Mouse (Mus musculus) megakaryocyte, embryonic 14.5 days (primary cell): Measurements from ENCODE around the gene Optn. TPM values are rescaled to one million over a fixed set of nuclear protein-coding genes. Genes with fewer than 3 reads are reported as not detected.

Experiments
- H3K27me3 ChIP-seq: replicated peaks from 2 replicates; pipeline ENCODE3; 2012; ENCODE audit warnings: inconsistent platforms
- H3K36me3 ChIP-seq: replicated peaks from 2 replicates; pipeline ENCODE3; 2012; ENCODE audit warnings: low read length, inconsistent platforms, mixed read lengths
- H3K4me1 ChIP-seq: 2 replicates; pipeline ENCODE4 v1.6.1; 2012; ENCODE audit warnings: inconsistent platforms
- H3K4me3 ChIP-seq: replicated peaks from 2 replicates; pipeline ENCODE3; 2012; ENCODE audit warnings: moderate library complexity, mild to moderate bottlenecking, inconsistent platforms
- H3K9me3 ChIP-seq: 2 replicates; pipeline ENCODE4 v1.6.1; 2012; ENCODE audit warnings: inconsistent platforms
- FLI1 ChIP-seq: IDR thresholded peaks from 2 replicates; pipeline ENCODE4 v1.6.1; 2012; ENCODE audit warnings: low read length, inconsistent platforms, mixed read lengths
- GATA1 ChIP-seq: IDR thresholded peaks from 3 replicates; pipeline ENCODE4 v1.6.1; 2012; ENCODE audit warnings: mixed read lengths, low read length, inconsistent platforms, borderline replicate concordance
- polyA plus RNA-seq: library from polyadenylated mRNA; stranded (reverse); fragments of >175 nt; gene quantifications from 2 replicates; pipeline ENCODE4 v1.2.3, GENCODE M21; 2012; ENCODE audit warnings: low replicate concordance; ENCODE audit not compliant: insufficient read depth

The Optn gene
- polyA plus RNA-seq, 1 experiment: 24.7 TPM

GRCm38 (mm10) chr2:5061133-5061708 lies 2.6 kb downstream of the Optn start:
- peaks cover 52% of the 10 kb centered on the region for H3K36me3 ChIP-seq
- TF ChIP-seq FLI1: no peak
- no peak for TF ChIP-seq GATA1
- H3K9me3 ChIP-seq: no peaks in the 10 kb centered on the region
- no peaks in the 10 kb centered on the region for H3K27me3 ChIP-seq
- H3K4me1 ChIP-seq: peaks cover 74% of the 10 kb centered on the region
- H3K4me3 ChIP-seq: peak overlapping the region; percentile 74

DNA sequence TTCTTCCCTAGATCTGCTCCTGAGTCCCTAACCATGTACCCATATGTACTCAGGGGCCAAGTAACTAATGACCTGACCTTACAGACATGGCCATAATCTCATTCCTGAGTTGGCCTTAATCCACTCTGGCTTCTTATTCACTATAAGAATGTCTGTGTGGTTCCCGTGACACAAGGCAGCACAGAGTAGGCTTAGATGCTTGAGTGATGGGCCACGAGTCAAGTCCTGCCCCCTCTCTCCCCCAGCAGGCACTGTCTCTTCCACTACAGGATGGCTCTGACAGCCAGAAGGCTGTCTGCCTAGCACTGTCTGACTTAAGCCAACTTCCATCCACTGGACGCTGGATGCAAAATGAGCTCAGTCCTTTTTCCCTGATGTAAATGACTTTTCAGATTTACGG lies 3.9 kb downstream of the Optn start:
- H3K36me3 ChIP-seq: peaks cover 63% of the 10 kb centered on the region
- peaks cover 84% of the 10 kb centered on the region for H3K4me1 ChIP-seq
- no peaks in the 10 kb centered on the region for H3K9me3 ChIP-seq
- no peaks in the 10 kb centered on the region for H3K27me3 ChIP-seq
- peak overlapping the region; percentile 65 for H3K4me3 ChIP-seq
- no peak for TF ChIP-seq GATA1
- TF ChIP-seq FLI1: no peak

GRCm38 (mm10) chr2:5058436-5058835 lies 5.4 kb downstream of the Optn start:
- peak overlapping the region; percentile 79 for H3K4me3 ChIP-seq
- peaks cover 79% of the 10 kb centered on the region for H3K36me3 ChIP-seq
- TF ChIP-seq FLI1 (no peak), GATA1 (no peak)
- H3K27me3 ChIP-seq: no peaks in the 10 kb centered on the region
- H3K4me1 ChIP-seq: peaks cover 84% of the 10 kb centered on the region
- H3K9me3 ChIP-seq: no peaks in the 10 kb centered on the region

GRCm38 (mm10) chr2:5050562-5050961 lies 13.3 kb downstream of the Optn start:
- TF ChIP-seq GATA1: no peak
- TF ChIP-seq FLI1: no peak
- H3K27me3 ChIP-seq: no peaks in the 10 kb centered on the region
- no peak overlapping the region for H3K4me3 ChIP-seq
- peaks cover 66% of the 10 kb centered on the region for H3K4me1 ChIP-seq
- H3K9me3 ChIP-seq: no peaks in the 10 kb centered on the region; the same call in 1 of the 2 replicates
- peaks cover 88% of the 10 kb centered on the region for H3K36me3 ChIP-seq

- Histone ChIP-seq H3K4me1 (peaks cover 88% of the 10 kb centered on the region), H3K36me3 (peaks cover 89% of the 10 kb centered on the region), H3K9me3 (no peaks in the 10 kb centered on the region), H3K4me3 (no peak overlapping the region), H3K27me3 (no peaks in the 10 kb centered on the region)
- TF ChIP-seq GATA1 (no peak), FLI1 (no peak)
Observed at GRCm38 (mm10) chr2:5047016-5047415, 16.8 kb downstream of the Optn start.

DNA sequence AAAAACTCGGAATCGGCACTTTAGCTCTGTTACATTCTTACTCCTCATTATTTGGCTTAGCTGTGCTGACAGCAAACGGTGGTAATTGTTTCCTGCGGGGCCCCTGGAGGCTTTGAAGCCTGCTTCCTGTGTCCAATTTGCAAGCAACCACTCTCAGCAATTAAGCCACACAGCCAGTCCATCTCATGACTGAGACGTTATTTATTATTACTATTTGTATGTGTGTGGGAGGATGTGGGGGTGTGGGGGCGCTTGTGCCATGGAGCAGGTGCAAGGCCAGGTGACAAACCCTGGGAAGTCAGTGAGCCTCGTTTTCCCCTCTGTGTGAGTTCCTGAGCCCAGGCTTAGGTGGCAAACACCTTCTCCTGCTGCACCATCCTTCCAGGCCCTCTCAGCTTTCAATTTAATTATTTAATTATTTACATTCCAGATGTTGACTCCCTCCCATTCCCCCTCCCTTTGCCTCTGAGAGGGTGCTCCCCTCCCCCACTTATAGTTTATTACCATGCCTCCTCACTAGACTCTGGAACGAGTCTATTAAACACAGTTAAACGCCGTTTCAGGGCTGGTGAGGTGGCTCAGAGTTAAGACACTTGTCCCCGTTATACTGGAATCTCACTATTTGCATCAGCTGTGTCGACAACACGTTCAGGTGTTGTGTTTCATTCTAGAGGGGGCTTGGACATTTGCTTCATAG lies 18.4 kb downstream of the Optn start:
- Histone ChIP-seq H3K4me1 (peaks cover 93% of the 10 kb centered on the region), H3K9me3 (no peaks in the 10 kb centered on the region), H3K4me3 (peak overlapping the region; percentile 82), H3K36me3 (peaks cover 89% of the 10 kb centered on the region), H3K27me3 (no peaks in the 10 kb centered on the region)
- TF ChIP-seq FLI1: no peak
- TF ChIP-seq GATA1: no peak

DNA sequence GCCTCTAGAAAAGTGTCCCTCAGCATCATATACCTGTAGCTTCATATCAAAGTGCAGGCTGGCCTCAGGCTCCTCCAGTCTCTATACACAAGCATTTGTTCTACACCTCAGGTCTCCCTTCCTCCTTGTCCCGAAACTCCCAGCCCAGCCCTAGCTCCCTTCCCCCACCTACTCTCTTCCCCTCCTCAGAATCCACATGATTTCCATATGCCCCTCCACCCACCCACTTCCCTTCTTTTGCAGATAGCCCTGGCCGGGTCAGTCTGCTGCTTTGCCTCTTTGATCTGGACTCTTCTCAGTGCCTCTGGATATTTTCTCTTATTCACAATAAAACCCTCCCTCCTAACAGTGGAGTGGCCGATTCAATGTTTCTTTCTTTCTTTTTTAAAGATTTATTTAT lies 19.5 kb downstream of the Optn start:
- Histone ChIP-seq H3K9me3 (no peaks in the 10 kb centered on the region), H3K4me1 (peaks cover 95% of the 10 kb centered on the region), H3K36me3 (peaks cover 92% of the 10 kb centered on the region), H3K4me3 (peak overlapping the region; percentile 67), H3K27me3 (no peaks in the 10 kb centered on the region)
- TF ChIP-seq GATA1: no peak
- TF ChIP-seq FLI1: no peak

GRCm38 (mm10) chr2:5043476-5043761 lies 20.4 kb downstream of the Optn start:
- TF ChIP-seq GATA1: no peak
- Histone ChIP-seq H3K36me3 (peaks cover 90% of the 10 kb centered on the region), H3K9me3 (no peaks in the 10 kb centered on the region), H3K27me3 (no peaks in the 10 kb centered on the region), H3K4me1 (peaks cover 88% of the 10 kb centered on the region), H3K4me3 (no peak overlapping the region)

GRCm38 (mm10) chr2:5042616-5043475 lies 21.0 kb downstream of the Optn start:
- H3K36me3 ChIP-seq: peaks cover 92% of the 10 kb centered on the region
- no peaks in the 10 kb centered on the region for H3K27me3 ChIP-seq
- H3K4me1 ChIP-seq: peaks cover 89% of the 10 kb centered on the region

DNA sequence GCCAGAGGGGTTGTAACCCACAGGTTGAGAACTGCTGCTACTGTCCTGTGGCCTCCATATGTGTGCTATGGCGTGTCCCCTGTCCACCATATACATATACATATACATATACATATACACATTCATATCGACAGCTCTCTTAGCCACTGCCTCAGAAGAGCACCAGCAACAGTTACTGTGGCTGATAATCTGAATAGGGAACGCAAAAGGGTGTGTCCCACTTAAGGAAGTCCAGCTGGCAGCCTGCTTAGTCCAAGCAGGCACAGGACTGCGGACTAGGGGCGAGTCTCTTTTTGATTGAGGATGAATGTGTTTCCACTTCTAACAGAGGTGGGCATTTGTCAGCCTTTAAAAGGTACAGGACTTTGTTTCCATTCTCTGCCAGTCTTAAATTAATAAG lies 22.0 kb downstream of the Optn start:
- no peak overlapping the region for H3K4me3 ChIP-seq
- no peak for TF ChIP-seq FLI1
- no peak for TF ChIP-seq GATA1
- peaks cover 86% of the 10 kb centered on the region for H3K4me1 ChIP-seq
- no peaks in the 10 kb centered on the region for H3K27me3 ChIP-seq
- no peaks in the 10 kb centered on the region for H3K9me3 ChIP-seq
- H3K36me3 ChIP-seq: peaks cover 92% of the 10 kb centered on the region

More at GRCm38 (mm10) chr2:5042616-5043475, 21.0 kb downstream of the Optn start:
- TF ChIP-seq GATA1: no peak
- no peak for TF ChIP-seq FLI1
- Histone ChIP-seq H3K4me3 (peak overlapping the region; percentile 78), H3K9me3 (no peaks in the 10 kb centered on the region)
